Mouse (Mus musculus) thymus, postnatal 4 days (tissue): ENCODE data around the gene Akr1b10.
A peak's percentile ranks its signal among the peaks of the same experiment; 100 is the strongest.
"Not testable (repeated sequence)": the region's sequence is repeated elsewhere in the genome, so short reads cannot be mapped to it uniquely, and the experiment has no call there.

Source experiments
- DNase-seq: peaks from one replicate; pipeline ENCODE4 v3.0.0; 2021

Akr1b10 gene

GRCm38 (mm10) chr6:34384110-34384661 is at the start of gene Akr1b10:
Gene Akr1b10, plus strand, starts transcription at chr6:34384218.
- DNase-seq, result peak; percentile 75

GRCm38 (mm10) chr6:34334673-34335072 is 49.3 kb upstream of the Akr1b10 start:
- DNase-seq, result no peak

- no peak for DNase-seq
Observed at GRCm38 (mm10) chr6:34337799-34338198, 46.2 kb upstream of the Akr1b10 start.

GRCm38 (mm10) chr6:34341991-34342390 is 42.0 kb upstream of the Akr1b10 start:
- no peak for DNase-seq

GRCm38 (mm10) chr6:34342476-34342875 is 41.5 kb upstream of the Akr1b10 start:
- no peak for DNase-seq

GRCm38 (mm10) chr6:34343426-34343825 is 40.6 kb upstream of the Akr1b10 start:
- DNase-seq, result no peak

GRCm38 (mm10) chr6:34344135-34344850 is 39.7 kb upstream of the Akr1b10 start:
- DNase-seq, result no peak

- DNase-seq, result peak; percentile 37
Observed at GRCm38 (mm10) chr6:34344935-34345334, 39.1 kb upstream of the Akr1b10 start.

- DNase-seq, result peak; percentile 83
Observed at GRCm38 (mm10) chr6:34346096-34346898, 37.7 kb upstream of the Akr1b10 start.

GRCm38 (mm10) chr6:34350037-34350699 is 33.9 kb upstream of the Akr1b10 start:
- no peak for DNase-seq

GRCm38 (mm10) chr6:34351481-34351880 is 32.5 kb upstream of the Akr1b10 start:
- not testable (repeated sequence) for DNase-seq

- no peak for DNase-seq
Observed at GRCm38 (mm10) chr6:34352401-34352800, 31.6 kb upstream of the Akr1b10 start.

- DNase-seq, result no peak
Observed at GRCm38 (mm10) chr6:34353658-34354353, 30.2 kb upstream of the Akr1b10 start, which contains the start of gene Akr1b8. Gene Akr1b8, plus strand, starts transcription at chr6:34354119.

- DNase-seq, result no peak
Observed at GRCm38 (mm10) chr6:34354354-34355348, 29.4 kb upstream of the Akr1b10 start.

GRCm38 (mm10) chr6:34355349-34355747 is 28.7 kb upstream of the Akr1b10 start:
- DNase-seq, result no peak

GRCm38 (mm10) chr6:34355841-34356240 is 28.2 kb upstream of the Akr1b10 start:
- DNase-seq, result no peak

GRCm38 (mm10) chr6:34364217-34365136 is 19.5 kb upstream of the Akr1b10 start:
- DNase-seq, result peak; percentile 35

GRCm38 (mm10) chr6:34367998-34368397 is 16.0 kb upstream of the Akr1b10 start:
- DNase-seq, result no peak

- no peak for DNase-seq
Observed at GRCm38 (mm10) chr6:34370081-34370480, 13.9 kb upstream of the Akr1b10 start.
